Mouse (Mus musculus) ovary, adult 2 months (tissue): ENCODE results near the gene Kdm8. TPM values are rescaled to one million over a fixed set of nuclear protein-coding genes. Genes with fewer than 3 reads are reported as not detected.

Source experiments
- polyA plus RNA-seq: library from polyadenylated mRNA; depleted of rRNA; stranded (reverse); fragments of >200 nt; gene quantifications from 2 replicates; pipeline ENCODE4 v1.2.3, GENCODE M21; 2012; rRNA removed

Gene Kdm8
- 4.5 and 5.4 TPM in 2 replicates for polyA plus RNA-seq

DNA sequence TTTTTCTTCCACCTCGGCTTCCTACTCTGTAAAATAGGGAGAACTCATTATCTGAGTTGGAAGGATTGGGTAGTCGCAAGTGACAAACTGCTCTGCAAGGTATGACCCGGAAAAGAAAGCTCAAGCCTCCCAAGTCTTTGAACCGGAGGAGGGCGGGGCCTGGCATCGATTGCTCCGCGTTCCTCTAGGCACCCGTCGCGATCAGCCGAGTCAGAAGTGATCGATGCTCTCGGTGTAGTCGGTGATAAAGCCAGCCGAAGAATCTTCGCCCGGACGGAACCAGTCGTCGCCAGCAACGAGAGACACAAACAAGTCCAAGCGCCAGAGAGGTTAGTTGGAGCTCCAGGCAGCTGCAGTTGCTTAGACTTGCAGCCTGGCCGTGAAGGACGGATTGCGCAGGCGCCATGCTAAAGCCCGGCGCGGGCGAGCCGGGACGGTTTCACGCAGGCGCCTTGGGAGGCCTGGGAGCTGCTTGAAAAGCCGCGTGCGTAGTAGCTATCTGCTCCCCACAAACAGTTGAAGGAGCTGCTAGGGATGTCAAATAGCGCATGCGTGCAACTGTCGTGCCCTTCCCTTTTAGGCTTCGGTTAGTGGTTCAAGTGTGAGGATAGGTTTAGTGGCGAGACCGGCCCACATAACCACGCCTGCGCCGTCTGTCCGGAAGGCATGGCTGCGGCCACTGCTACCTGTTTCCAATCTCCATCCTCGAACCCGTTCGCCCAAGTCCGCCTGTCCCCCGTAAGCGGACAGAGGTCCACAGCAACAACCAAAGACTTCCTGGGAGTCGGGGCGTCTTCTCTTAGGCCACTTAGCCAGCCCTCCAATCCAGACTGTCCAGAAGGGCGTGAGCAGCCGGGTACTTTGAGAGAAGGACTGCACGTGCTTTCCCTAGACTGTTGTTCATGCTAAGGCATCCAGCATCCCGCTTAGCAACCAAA, at the start of gene Kdm8:
TSS of gene Kdm8 (plus strand) at position 213 of the 938 bp plus-strand sequence.

DNA sequence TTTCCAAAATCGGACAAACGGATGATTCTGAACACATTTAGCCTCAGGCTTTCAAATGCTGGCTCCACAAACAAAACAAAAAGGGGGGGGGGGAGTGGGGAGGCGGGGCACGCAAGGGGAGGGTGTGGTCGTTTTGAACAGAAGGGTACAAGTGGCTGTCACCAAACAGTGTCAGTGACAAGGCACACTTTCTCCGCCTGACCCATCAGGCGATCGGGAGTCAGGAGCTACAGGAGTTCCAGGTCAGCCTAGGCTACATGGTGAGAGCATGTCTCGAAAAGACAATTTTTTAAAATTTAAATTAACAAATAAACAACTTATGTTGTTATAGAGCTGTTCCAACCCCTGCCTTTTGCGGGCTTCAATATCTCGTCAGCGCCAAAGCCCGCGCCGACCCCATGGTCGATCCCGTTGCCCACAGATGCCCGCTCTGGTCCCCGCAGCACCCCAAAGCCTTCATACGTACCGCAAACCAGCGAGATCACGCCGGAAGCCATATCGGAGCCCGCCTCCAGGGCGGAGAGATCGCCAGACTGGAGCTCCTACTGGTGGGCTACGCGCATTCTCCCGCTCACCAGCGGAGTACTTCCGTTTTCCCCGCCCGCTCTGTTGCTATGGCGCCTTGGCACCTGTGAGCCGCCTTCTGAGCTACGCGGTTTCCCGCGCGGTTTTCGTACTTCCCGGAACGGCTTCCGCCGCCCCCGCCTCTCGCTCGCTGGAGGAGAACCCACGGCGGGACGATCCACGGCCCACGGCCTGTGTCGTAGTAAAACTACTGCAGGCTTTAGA, 46.7 kb downstream of the Kdm8 start, which contains the start of gene Nsmce1:
TSS of gene Nsmce1 (minus strand) at position 650 of the 789 bp plus-strand sequence.

Other genes starting within 250 kb of the Kdm8 start
- gene Nsmce1, start 46.9 kb downstream of the Kdm8 start, polyA plus RNA-seq: 65.4 and 70.8 TPM in 2 replicates
- 63.2 and 72.3 TPM in 2 replicates for gene Il4ra, start 107.4 kb downstream of the Kdm8 start, polyA plus RNA-seq
- 4.6 and 5.5 TPM in 2 replicates for gene Il21r, start 158.8 kb downstream of the Kdm8 start, polyA plus RNA-seq